Mouse (Mus musculus) G1E (cell line): Measurements from ENCODE around the gene 1700001J03Rik. TPM values are rescaled to one million over a fixed set of nuclear protein-coding genes. Genes with fewer than 3 reads are reported as not detected.

Experiments
- ATAC-seq: 2 replicates; pipeline ENCODE4 v1.8.0; 2016; ENCODE audit warnings: mild to moderate bottlenecking; ENCODE audit not compliant: insufficient number of reproducible peaks, poor library complexity, low FRiP score, severe bottlenecking; ENCODE audit errors: extremely low read depth
- DNase-seq: peaks from one replicate; pipeline ENCODE4 v3.0.0; 2012; ENCODE audit warnings: low spot score
- H3K27me3 ChIP-seq: 2 replicates; pipeline ENCODE4 v1.6.1; 2012; ENCODE audit warnings: mild to moderate bottlenecking, low read length, inconsistent platforms; ENCODE audit not compliant: insufficient read depth
- H3K36me3 ChIP-seq: replicated peaks from 2 replicates; pipeline ENCODE3; 2012; ENCODE audit warnings: mild to moderate bottlenecking, inconsistent platforms
- H3K4me1 ChIP-seq: 2 replicates; pipeline ENCODE4 v1.6.1; 2012; ENCODE audit warnings: low read depth, low read length, inconsistent platforms, mixed read lengths; ENCODE audit not compliant: insufficient read depth
- H3K4me3 ChIP-seq: 2 replicates; pipeline ENCODE4 v1.5.1; 2012; ENCODE audit warnings: low read depth, mild to moderate bottlenecking, inconsistent platforms, low read length, moderate library complexity, mixed read lengths
- H3K9me3 ChIP-seq: replicated peaks from 2 replicates; pipeline ENCODE4 v1.6.1; 2012; ENCODE audit warnings: inconsistent platforms
- CTCF ChIP-seq: IDR thresholded peaks from 2 replicates; pipeline ENCODE4 v1.5.1; 2012; ENCODE audit warnings: low read depth, low read length, inconsistent platforms, mixed read lengths
- GATA1 ChIP-seq: IDR thresholded peaks from 2 replicates; pipeline ENCODE4 v1.6.1; 2012; ENCODE audit warnings: borderline replicate concordance, low read length, inconsistent platforms, mixed read lengths
- GATA2 ChIP-seq: IDR thresholded peaks from 2 replicates; pipeline ENCODE4 v1.6.1; 2012; ENCODE audit warnings: low read depth, low read length, inconsistent platforms, borderline replicate concordance
- POLR2AphosphoS5 ChIP-seq: IDR thresholded peaks from 2 replicates; pipeline ENCODE4 v1.6.1; 2012; ENCODE audit warnings: low read depth, low read length, inconsistent platforms; ENCODE audit not compliant: insufficient replicate concordance
- TAL1 ChIP-seq: conservative IDR thresholded peaks from 2 replicates; pipeline ENCODE4 v1.6.1; 2012; ENCODE audit warnings: low read depth, low read length, inconsistent platforms, mixed read lengths
- polyA plus RNA-seq: library from polyadenylated mRNA; stranded (reverse); fragments of >175 nt; gene quantifications from 2 replicates; pipeline ENCODE4 v1.2.3, GENCODE M21; 2012
- total RNA-seq, 2 experiments: library from RNA; stranded (forward) in 1 of 2; stranded (reverse) in 1 of 2; fragments of 200-1000 nt in 1 of 2; fragments of >200 nt in 1 of 2; fragmentation: Nextera tagmentation in 1 of 2; gene quantifications; 2 replicates each; pipeline ENCODE4 v1.2.3; 2014 to 2017

The 1700001J03Rik gene
- total and polyA plus RNA-seq, 3 experiments, result 0.16 TPM; not detected in 2

GRCm38 (mm10) chr5:146205537-146205936 lies 20.4 kb upstream of the 1700001J03Rik start:
- Histone ChIP-seq H3K36me3 (peaks cover 75% of the 10 kb centered on the region), H3K27me3 (no peaks in the 10 kb centered on the region), H3K4me1 (0 out of 2 replicates have a peak, but pooled peaks cover 4% of the 10 kb centered on the region), H3K4me3 (no peak overlapping the region), H3K9me3 (no peaks in the 10 kb centered on the region)
- DNase-seq, result no peak
- TF ChIP-seq POLR2AphosphoS5, result no peak
- no peak for TF ChIP-seq CTCF
- TF ChIP-seq GATA1, result no peak
- TF ChIP-seq GATA2, result no peak
- ATAC-seq, result no peak

- H3K9me3 ChIP-seq, result no peaks in the 10 kb centered on the region
- ATAC-seq (no peak), DNase-seq (no peak)
- TF ChIP-seq POLR2AphosphoS5, result no peak
- no peak for TF ChIP-seq GATA1
- TF ChIP-seq TAL1, result no peak
- no peak for TF ChIP-seq GATA2
- TF ChIP-seq CTCF, result no peak
- H3K27me3 ChIP-seq, result no peaks in the 10 kb centered on the region
- H3K4me3 ChIP-seq, result no peak overlapping the region
- H3K4me1 ChIP-seq, result no peaks in the 10 kb centered on the region
- H3K36me3 ChIP-seq, result peaks cover 63% of the 10 kb centered on the region
Measured at GRCm38 (mm10) chr5:146203921-146204320, 18.8 kb upstream of the 1700001J03Rik start.

GRCm38 (mm10) chr5:146200580-146200979 lies 15.5 kb upstream of the 1700001J03Rik start:
- DNase-seq (no peak), ATAC-seq (no peak)
- Histone ChIP-seq H3K4me3 (no peak overlapping the region), H3K27me3 (no peaks in the 10 kb centered on the region), H3K4me1 (no peaks in the 10 kb centered on the region), H3K36me3 (peaks cover 30% of the 10 kb centered on the region), H3K9me3 (no peaks in the 10 kb centered on the region)
- no peak for TF ChIP-seq GATA2

GRCm38 (mm10) chr5:146199540-146199939 lies 14.4 kb upstream of the 1700001J03Rik start:
- no peak for ATAC-seq
- no peak for DNase-seq
- Histone ChIP-seq H3K4me1 (no peaks in the 10 kb centered on the region), H3K36me3 (peaks cover 20% of the 10 kb centered on the region), H3K27me3 (no peaks in the 10 kb centered on the region), H3K4me3 (no peak overlapping the region), H3K9me3 (no peaks in the 10 kb centered on the region)
- no peak for TF ChIP-seq TAL1
- no peak for TF ChIP-seq GATA1
- TF ChIP-seq GATA2, result no peak
- no peak for TF ChIP-seq CTCF
- no peak for TF ChIP-seq POLR2AphosphoS5

- TF ChIP-seq GATA1 (no peak), TAL1 (no peak), POLR2AphosphoS5 (no peak), CTCF (no peak), GATA2 (no peak)
- Histone ChIP-seq H3K4me1 (no peaks in the 10 kb centered on the region), H3K36me3 (peaks cover 15% of the 10 kb centered on the region), H3K27me3 (no peaks in the 10 kb centered on the region), H3K4me3 (no peak overlapping the region), H3K9me3 (no peaks in the 10 kb centered on the region)
- DNase-seq (no peak), ATAC-seq (no peak)
Measured at GRCm38 (mm10) chr5:146199073-146199472, 14.0 kb upstream of the 1700001J03Rik start.

GRCm38 (mm10) chr5:146193360-146193759 lies 8.3 kb upstream of the 1700001J03Rik start:
- Histone ChIP-seq H3K4me3 (no peak overlapping the region), H3K9me3 (no peaks in the 10 kb centered on the region), H3K36me3 (no peaks in the 10 kb centered on the region), H3K4me1 (no peaks in the 10 kb centered on the region), H3K27me3 (no peaks in the 10 kb centered on the region; the same call in 1 of the 2 replicates)
- DNase-seq (no peak), ATAC-seq (no peak)
- TF ChIP-seq GATA1 (no peak), POLR2AphosphoS5 (no peak), TAL1 (no peak), CTCF (no peak), GATA2 (no peak)

- Histone ChIP-seq H3K4me3 (no peak overlapping the region), H3K36me3 (no peaks in the 10 kb centered on the region), H3K4me1 (no peaks in the 10 kb centered on the region), H3K27me3 (no peaks in the 10 kb centered on the region; the same call in 1 of the 2 replicates), H3K9me3 (no peaks in the 10 kb centered on the region)
- TF ChIP-seq GATA1 (no peak), GATA2 (no peak), POLR2AphosphoS5 (no peak), TAL1 (no peak), CTCF (no peak)
- ATAC-seq (no peak), DNase-seq (no peak)
Measured at GRCm38 (mm10) chr5:146190501-146191269, 5.6 kb upstream of the 1700001J03Rik start.
